Mouse (Mus musculus): Measurements from ENCODE around the gene Olfr617. TPM values are rescaled to one million over a fixed set of nuclear protein-coding genes. Genes with fewer than 3 reads are reported as not detected.
"Not testable (repeated sequence)": the region's sequence is repeated elsewhere in the genome, so short reads cannot be mapped to it uniquely, and the experiment has no call there.

The Olfr617 gene
- not detected in 2 replicates for polyA plus RNA-seq (2015; fragmentation: Nextera tagmentation; extraction: Ambion mirVana)

DNA sequence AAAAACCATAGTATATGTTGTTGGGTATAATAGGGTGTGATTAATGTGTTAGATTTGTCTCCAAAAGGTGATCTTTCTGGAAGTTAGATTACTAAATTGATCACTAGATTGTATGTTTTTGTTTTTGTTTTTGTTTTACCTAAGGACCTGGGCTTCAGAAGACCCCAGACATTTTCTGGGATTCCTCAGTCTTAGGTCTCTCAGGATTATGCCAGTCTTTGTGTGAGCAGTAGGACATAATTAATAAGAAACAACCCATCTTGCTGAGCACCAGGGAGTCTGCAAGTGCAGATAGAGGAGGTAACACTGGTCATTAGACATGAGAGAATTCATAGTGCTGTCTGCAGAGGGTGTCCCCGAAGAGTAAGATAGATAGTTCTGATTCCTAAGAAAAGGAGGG is at the start of gene Olfr617:
Gene Olfr617 (plus strand): TSS at position 301 of the 400 bp plus-strand sequence.
- Histone ChIP-seq H3K4me1 (ENCODE audit: insufficient read depth, low read depth, low read length) (no peaks in the 10 kb centered on the region), H3K27ac (ENCODE audit: low read length) (no peak within 1 kb of the TSS), H3K4me3 (ENCODE audit: low read depth, low read length) (no peak within 1 kb of the TSS), H3K27me3 (replicated peaks; ENCODE audit: insufficient read depth, low read length) (no peaks in the 10 kb centered on the region), H3K36me3 (ENCODE audit: insufficient read depth, low read length) (no peaks in the 10 kb centered on the region), H3K9ac (replicated peaks; ENCODE audit: low read depth) (no peak within 1 kb of the TSS), H3K4me2 (replicated peaks; ENCODE audit: low read depth, low read length) (no peak within 1 kb of the TSS), H3K9me3 (ENCODE audit: low read length) (no peaks in the 10 kb centered on the region)
- ATAC-seq, result no peak
- 76% methylated on average over 1 of the region's 1 CpGs for WGBS
- DNase-seq (ENCODE audit: low spot score), result no peak
- TF ChIP-seq CTCF (IDR thresholded peaks at IDR 0.05), result no peak
- TF ChIP-seq EP300 (IDR thresholded peaks at IDR 0.05), result no peak

DNA sequence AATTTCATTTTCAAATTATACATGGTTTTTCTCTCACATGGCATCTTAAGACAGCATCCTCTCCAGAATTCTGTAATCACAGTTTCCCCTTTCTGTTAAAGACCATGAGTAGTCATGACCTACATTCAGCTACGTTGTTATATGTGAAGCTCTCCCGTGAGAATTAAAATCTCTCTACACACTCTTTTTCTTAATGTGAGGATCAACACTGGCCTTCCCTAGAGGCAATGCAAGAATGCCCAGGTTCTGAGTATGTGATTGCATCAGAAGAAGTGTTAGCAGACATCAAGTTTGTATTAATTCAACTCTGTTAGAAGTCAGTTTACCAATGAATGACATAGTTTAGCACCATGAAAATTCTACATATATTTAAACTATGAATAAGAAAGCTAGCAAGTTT is 30.2 kb upstream of the Olfr617 start, which contains the start of gene Olfr612:
Gene Olfr612 (minus strand): TSS at position 101 of the 400 bp plus-strand sequence.
- ATAC-seq; H3K4me1 ChIP-seq (ENCODE audit: insufficient read depth, low read depth, low read length); H3K9ac ChIP-seq (replicated peaks; ENCODE audit: low read depth); H3K4me3 ChIP-seq (ENCODE audit: low read depth, low read length); H3K27me3 ChIP-seq (replicated peaks; ENCODE audit: insufficient read depth, low read length); H3K27ac ChIP-seq (ENCODE audit: low read length); H3K9me3 ChIP-seq (ENCODE audit: low read length); DNase-seq (ENCODE audit: low spot score); H3K36me3 ChIP-seq (ENCODE audit: insufficient read depth, low read length); H3K4me2 ChIP-seq (replicated peaks; ENCODE audit: low read depth, low read length): not testable (repeated sequence)
- 68% methylated on average over 2 of the region's 2 CpGs for WGBS

DNA sequence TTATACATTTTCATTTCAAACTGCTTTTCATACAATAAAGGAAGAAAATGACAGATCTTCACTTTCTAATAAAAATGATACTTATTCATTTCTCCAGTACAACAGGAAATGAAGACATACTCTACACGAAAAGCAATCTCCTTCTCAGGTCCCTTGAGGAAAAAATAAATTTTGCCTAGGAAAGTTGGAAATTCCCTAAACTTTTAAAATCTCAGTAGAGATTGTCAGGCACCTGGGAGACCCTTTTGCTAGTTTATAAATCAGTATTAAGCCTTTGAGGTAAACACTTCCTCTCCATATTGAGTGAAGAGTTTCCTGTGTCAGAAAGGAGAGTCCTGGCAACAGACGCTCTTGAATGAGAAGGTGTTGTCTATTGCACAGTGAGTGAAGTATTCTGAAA is 25.1 kb upstream of the Olfr617 start, which contains the start of gene Olfr613:
Gene Olfr613 (plus strand): TSS at position 301 of the 400 bp plus-strand sequence.
- Histone ChIP-seq H3K27ac (ENCODE audit: low read length) (no peak within 1 kb of the TSS), H3K4me3 (ENCODE audit: low read depth, low read length) (no peak within 1 kb of the TSS), H3K27me3 (replicated peaks; ENCODE audit: insufficient read depth, low read length) (no peaks in the 10 kb centered on the region), H3K9me3 (ENCODE audit: low read length) (no peaks in the 10 kb centered on the region), H3K9ac (replicated peaks; ENCODE audit: low read depth) (no peak within 1 kb of the TSS), H3K4me1 (ENCODE audit: insufficient read depth, low read depth, low read length) (no peaks in the 10 kb centered on the region), H3K36me3 (ENCODE audit: insufficient read depth, low read length) (no peaks in the 10 kb centered on the region), H3K4me2 (replicated peaks; ENCODE audit: low read depth, low read length) (no peak within 1 kb of the TSS)
- TF ChIP-seq CTCF (IDR thresholded peaks at IDR 0.05) (no peak), EP300 (IDR thresholded peaks at IDR 0.05) (no peak)
- WGBS, result 50% methylated on average over 2 of the region's 2 CpGs
- DNase-seq (ENCODE audit: low spot score) (no peak), ATAC-seq (no peak)

GRCm38 (mm10) chr7:103555779-103556178 is 17.1 kb upstream of the Olfr617 start, which contains the start of gene Olfr615:
Gene Olfr615 (plus strand): TSS chr7:103556079.
- H3K4me1 ChIP-seq (ENCODE audit: insufficient read depth, low read depth, low read length), result no peaks in the 10 kb centered on the region
- ATAC-seq (no peak), DNase-seq (ENCODE audit: low spot score) (no peak)
- WGBS, result 80% methylated on average over 2 of the region's 2 CpGs
- no peak within 1 kb of the TSS for H3K4me3 ChIP-seq (ENCODE audit: low read depth, low read length)
- H3K9me3 ChIP-seq (ENCODE audit: low read length), result no peaks in the 10 kb centered on the region
- H3K27me3 ChIP-seq (replicated peaks; ENCODE audit: insufficient read depth, low read length), result no peaks in the 10 kb centered on the region
- no peak within 1 kb of the TSS for H3K9ac ChIP-seq (replicated peaks; ENCODE audit: low read depth)
- TF ChIP-seq EP300 (IDR thresholded peaks at IDR 0.05), result no peak
- no peak for TF ChIP-seq CTCF (IDR thresholded peaks at IDR 0.05)
- no peaks in the 10 kb centered on the region for H3K36me3 ChIP-seq (ENCODE audit: insufficient read depth, low read length)
- H3K27ac ChIP-seq (ENCODE audit: low read length), result no peak within 1 kb of the TSS
- H3K4me2 ChIP-seq (replicated peaks; ENCODE audit: low read depth, low read length), result no peak within 1 kb of the TSS

DNA sequence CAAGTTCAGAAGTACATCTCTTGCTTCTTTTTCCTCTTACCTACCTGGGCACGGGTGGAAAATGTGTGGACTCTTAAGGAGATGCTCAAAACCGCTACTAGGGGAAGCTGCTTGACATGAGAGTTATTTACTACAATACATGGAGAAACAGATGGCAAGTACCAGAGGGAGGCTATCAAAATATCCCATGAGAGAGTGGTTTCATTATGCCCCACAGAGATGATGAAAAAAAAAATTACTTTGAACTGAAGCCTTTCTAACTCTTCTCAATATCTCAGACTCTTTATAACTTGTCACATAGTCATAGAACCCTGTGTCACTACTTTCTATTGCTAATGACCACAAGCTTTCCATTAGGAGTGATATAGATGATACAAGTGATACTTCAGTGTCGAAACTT is 3.8 kb upstream of the Olfr617 start, which contains the start of gene Olfr616:
Gene Olfr616 (minus strand): TSS at position 101 of the 400 bp plus-strand sequence.
- H3K36me3 ChIP-seq (ENCODE audit: insufficient read depth, low read length), result no peaks in the 10 kb centered on the region
- WGBS, result 79% methylated on average over 3 of the region's 3 CpGs

GRCm38 (mm10) chr7:103589803-103590202 is 16.9 kb downstream of the Olfr617 start, which contains the start of gene Olfr618:
Gene Olfr618 (plus strand): TSS chr7:103590103.
- no peaks in the 10 kb centered on the region for H3K27me3 ChIP-seq (replicated peaks; ENCODE audit: insufficient read depth, low read length)
- TF ChIP-seq CTCF (IDR thresholded peaks at IDR 0.05) (no peak), EP300 (IDR thresholded peaks at IDR 0.05) (no peak)
- no peak within 1 kb of the TSS for H3K4me3 ChIP-seq (ENCODE audit: low read depth, low read length)
- H3K27ac ChIP-seq (ENCODE audit: low read length), result no peak within 1 kb of the TSS
- H3K4me1 ChIP-seq (ENCODE audit: insufficient read depth, low read depth, low read length), result no peaks in the 10 kb centered on the region
- H3K36me3 ChIP-seq (ENCODE audit: insufficient read depth, low read length), result no peaks in the 10 kb centered on the region
- WGBS, result 55% methylated on average over 2 of the region's 2 CpGs
- no peaks in the 10 kb centered on the region for H3K9me3 ChIP-seq (ENCODE audit: low read length)
- no peak within 1 kb of the TSS for H3K9ac ChIP-seq (replicated peaks; ENCODE audit: low read depth)
- DNase-seq (ENCODE audit: low spot score) (no peak), ATAC-seq (no peak)
- no peak within 1 kb of the TSS for H3K4me2 ChIP-seq (replicated peaks; ENCODE audit: low read depth, low read length)

More for the DNA sequence above, 3.8 kb upstream of the Olfr617 start, which contains the start of gene Olfr616:
- H3K9me3 ChIP-seq (ENCODE audit: low read length), result no peaks in the 10 kb centered on the region
- H3K27ac ChIP-seq (ENCODE audit: low read length), result no peak within 1 kb of the TSS
- no peak for TF ChIP-seq CTCF (IDR thresholded peaks at IDR 0.05)
- no peak for TF ChIP-seq EP300 (IDR thresholded peaks at IDR 0.05)
- no peaks in the 10 kb centered on the region for H3K27me3 ChIP-seq (replicated peaks; ENCODE audit: insufficient read depth, low read length)
- no peaks in the 10 kb centered on the region for H3K4me1 ChIP-seq (ENCODE audit: insufficient read depth, low read depth, low read length)
- H3K4me2 ChIP-seq (replicated peaks; ENCODE audit: low read depth, low read length), result no peak within 1 kb of the TSS
- ATAC-seq (no peak), DNase-seq (ENCODE audit: low spot score) (no peak)
- no peak within 1 kb of the TSS for H3K9ac ChIP-seq (replicated peaks; ENCODE audit: low read depth)
- H3K4me3 ChIP-seq (ENCODE audit: low read depth, low read length), result no peak within 1 kb of the TSS

DNA sequence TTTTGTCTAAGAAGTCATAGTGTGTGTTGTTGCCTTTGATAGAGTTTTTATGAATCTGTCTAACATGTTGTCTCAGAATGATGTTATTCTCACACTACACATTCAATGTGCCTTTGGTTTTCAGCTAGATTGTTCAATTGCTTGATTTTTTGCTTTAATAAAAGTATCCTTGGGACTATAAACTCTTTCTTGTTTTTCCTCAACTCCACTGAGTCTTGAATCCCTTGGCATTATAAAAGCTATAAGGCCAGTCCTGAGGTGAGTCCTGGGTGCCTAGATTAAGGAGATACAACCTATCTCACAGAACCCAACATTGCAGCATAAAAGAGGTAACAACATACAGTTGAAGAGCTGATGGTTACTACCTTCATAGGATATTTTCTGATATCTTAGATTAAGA is 27.4 kb downstream of the Olfr617 start, which contains the start of gene Olfr619:
Gene Olfr619 (plus strand): TSS at position 301 of the 400 bp plus-strand sequence.
- H3K36me3 ChIP-seq (ENCODE audit: insufficient read depth, low read length), result no peaks in the 10 kb centered on the region
- no peak within 1 kb of the TSS for H3K27ac ChIP-seq (ENCODE audit: low read length)
- ATAC-seq (no peak), DNase-seq (ENCODE audit: low spot score) (no peak)
- H3K4me1 ChIP-seq (ENCODE audit: insufficient read depth, low read depth, low read length), result no peaks in the 10 kb centered on the region
- TF ChIP-seq EP300 (IDR thresholded peaks at IDR 0.05) (no peak), CTCF (IDR thresholded peaks at IDR 0.05) (no peak)
- H3K4me2 ChIP-seq (replicated peaks; ENCODE audit: low read depth, low read length), result no peak within 1 kb of the TSS
- H3K9me3 ChIP-seq (ENCODE audit: low read length), result no peaks in the 10 kb centered on the region
- no peak within 1 kb of the TSS for H3K4me3 ChIP-seq (ENCODE audit: low read depth, low read length)
- H3K27me3 ChIP-seq (replicated peaks; ENCODE audit: insufficient read depth, low read length), result no peaks in the 10 kb centered on the region
- H3K9ac ChIP-seq (replicated peaks; ENCODE audit: low read depth), result no peak within 1 kb of the TSS
